Comparison of ENCODE assay signal across 19 mouse cellular contexts in genomic region chr1:41705692-41706091, GRCm38 (mm10).
DNase-seq lines count a peak whose midpoint lies in the region; ATAC-seq and TF ChIP-seq lines count a peak whose summit lies in the region.
"Had no signal": no experiment of that assay in that cellular context is flagged by ENCODE, and none has a peak within 500 bp of the region (broad histone marks: within the 10 kb centered on the region; RNA-seq: fewer than 3 reads in every experiment).

No protein-coding gene starts in this region.

- no peak overlapping the region for H3K4me2 ChIP-seq in embryonic facial prominence, embryonic 14.5 days (ENCODE audit: low read depth, low read length)
- no peak overlapping the region for H3K4me2 ChIP-seq in heart, postnatal 0 days (ENCODE audit: low read depth, low read length)
- H3K4me2 ChIP-seq in lung, postnatal 0 days (replicated peaks; ENCODE audit: low read depth, low read length) = no peak overlapping the region
- no peak overlapping the region for H3K4me2 ChIP-seq in stomach, postnatal 0 days (replicated peaks; ENCODE audit: low read depth)
- H3K4me2 ChIP-seq: forebrain, embryonic 13.5 days; heart, embryonic 15.5 days; hindbrain, embryonic 13.5 days; intestine, embryonic 15.5 days had no signal

- H3K4me1 ChIP-seq in embryonic facial prominence, embryonic 14.5 days (ENCODE audit: control insufficient read depth, insufficient read depth, low read length) = no peaks in the 10 kb centered on the region
- no peaks in the 10 kb centered on the region for H3K4me1 ChIP-seq in embryonic facial prominence, embryonic 10.5 days
- H3K4me1 ChIP-seq in heart, postnatal 0 days (ENCODE audit: control insufficient read depth, insufficient read depth) = no peaks in the 10 kb centered on the region
- H3K4me1 ChIP-seq in lung, postnatal 0 days (ENCODE audit: insufficient read depth, low read depth, low read length) = no peaks in the 10 kb centered on the region
- H3K4me1 ChIP-seq in stomach, postnatal 0 days (replicated peaks; ENCODE audit: control insufficient read depth, insufficient read depth) = no peaks in the 10 kb centered on the region
- H3K4me1 ChIP-seq: forebrain, embryonic 13.5 days; heart, embryonic 15.5 days; hindbrain, embryonic 13.5 days; intestine, embryonic 15.5 days had no signal

- no peak for TF ChIP-seq EP300 in heart, postnatal 0 days (IDR thresholded peaks at IDR 0.05; ENCODE audit: low read depth)
- TF ChIP-seq EP300 in lung, postnatal 0 days (IDR thresholded peaks at IDR 0.05) = 0 out of 2 replicates have a peak, but pooled peaks have one; percentile 33
- no peak for TF ChIP-seq EP300 in stomach, postnatal 0 days (optimal IDR thresholded peaks at IDR 0.05)

- H3K27me3 ChIP-seq in embryonic facial prominence, embryonic 14.5 days (replicated peaks; ENCODE audit: control insufficient read depth, insufficient read depth, low read length) = no peaks in the 10 kb centered on the region
- H3K27me3 ChIP-seq in embryonic facial prominence, embryonic 10.5 days (replicated peaks; ENCODE audit: low read depth, poor library complexity, severe bottlenecking) = no peaks in the 10 kb centered on the region
- H3K27me3 ChIP-seq in heart, postnatal 0 days (ENCODE audit: control insufficient read depth, insufficient read depth, low read length) = no peaks in the 10 kb centered on the region
- no peaks in the 10 kb centered on the region for H3K27me3 ChIP-seq in lung, postnatal 0 days (replicated peaks; ENCODE audit: insufficient read depth, low read length)
- H3K27me3 ChIP-seq in stomach, postnatal 0 days (ENCODE audit: control insufficient read depth, insufficient read depth, low read length) = no peaks in the 10 kb centered on the region
- H3K27me3 ChIP-seq: forebrain, embryonic 13.5 days; heart, embryonic 15.5 days; hindbrain, embryonic 13.5 days; intestine, embryonic 15.5 days had no signal

- ATAC-seq in embryonic facial prominence, embryonic 14.5 days (ENCODE audit: low read depth) = 0 out of 2 replicates have a peak, but pooled peaks have one; percentile 9
- no peak; the same call in 1 of the 2 replicates for ATAC-seq in heart, postnatal 0 days (ENCODE audit: insufficient read depth, low read depth)
- ATAC-seq in lung, postnatal 0 days = peak; percentile 44
- peak; percentile 42; the same call in 1 of the 2 replicates for ATAC-seq in stomach, postnatal 0 days (ENCODE audit: low FRiP score, low TSS enrichment)
- ATAC-seq: forebrain, embryonic 13.5 days; hindbrain, postnatal 0 days; intestine, embryonic 15.5 days had no signal

- H3K27ac ChIP-seq in embryonic facial prominence, embryonic 14.5 days (replicated peaks; ENCODE audit: low read depth, low read length) = no peak overlapping the region
- no peak overlapping the region for H3K27ac ChIP-seq in embryonic facial prominence, embryonic 10.5 days (replicated peaks)
- H3K27ac ChIP-seq in heart, postnatal 0 days (ENCODE audit: low read depth) = no peak overlapping the region
- no peak overlapping the region for H3K27ac ChIP-seq in lung, postnatal 0 days (ENCODE audit: low read length)
- no peak overlapping the region for H3K27ac ChIP-seq in stomach, postnatal 0 days (replicated peaks)
- H3K27ac ChIP-seq: forebrain, embryonic 13.5 days; heart, embryonic 15.5 days; hindbrain, embryonic 13.5 days; hindbrain, postnatal 0 days; intestine, embryonic 15.5 days had no signal

- DNase-seq in embryonic facial prominence, embryonic 14.5 days (ENCODE audit: low spot score) = peak; percentile 42
- no peak for DNase-seq in embryonic facial prominence, embryonic 10.5 days (ENCODE audit: low spot score)
- peak; percentile 12 for DNase-seq in heart, postnatal 0 days (ENCODE audit: low spot score)
- DNase-seq in heart, adult 11 months = no peak
- DNase-seq in lung, postnatal 0 days (ENCODE audit: low spot score) = peak; percentile 53
- DNase-seq in lung, postnatal 14 days = no peak
- no peak for DNase-seq in stomach, postnatal 0 days (ENCODE audit: low spot score)
- no peak for DNase-seq in MN1 (ENCODE audit: low spot score)
- DNase-seq: adrenal gland, adult 2 months; adrenal gland, postnatal 36 days; cerebellum, adult 2 months; cerebellum, postnatal 10 days; gastrocnemius, postnatal 10 days; kidney, adult 18-20 months had no signal

- 57% methylated on average over 3 of the region's 3 CpGs for WGBS in embryonic facial prominence, embryonic 14.5 days
- WGBS in embryonic facial prominence, embryonic 10.5 days = 72% methylated on average over 3 of the region's 3 CpGs
- 17% methylated on average over 3 of the region's 3 CpGs for WGBS in heart, postnatal 0 days
- 13% methylated on average over 3 of the region's 3 CpGs for WGBS in lung, postnatal 0 days
- WGBS in stomach, postnatal 0 days = 25% methylated on average over 3 of the region's 3 CpGs

- no peak for TF ChIP-seq CTCF in heart, postnatal 0 days (IDR thresholded peaks at IDR 0.05; ENCODE audit: low read depth)
- no peak for TF ChIP-seq CTCF in lung, postnatal 0 days (IDR thresholded peaks at IDR 0.05)
- no peak for TF ChIP-seq CTCF in stomach, postnatal 0 days (IDR thresholded peaks at IDR 0.05; ENCODE audit: low read depth)

- H3K36me3 ChIP-seq in embryonic facial prominence, embryonic 14.5 days (ENCODE audit: control insufficient read depth, insufficient read depth, low read length) = no peaks in the 10 kb centered on the region
- H3K36me3 ChIP-seq in embryonic facial prominence, embryonic 10.5 days (replicated peaks) = no peaks in the 10 kb centered on the region
- no peaks in the 10 kb centered on the region for H3K36me3 ChIP-seq in heart, postnatal 0 days (replicated peaks; ENCODE audit: control insufficient read depth, insufficient read depth, low read length)
- no peaks in the 10 kb centered on the region for H3K36me3 ChIP-seq in lung, postnatal 0 days (ENCODE audit: insufficient read depth, low read length)
- no peaks in the 10 kb centered on the region for H3K36me3 ChIP-seq in stomach, postnatal 0 days (ENCODE audit: control insufficient read depth, insufficient read depth, low read length)
- H3K36me3 ChIP-seq: heart, embryonic 15.5 days; hindbrain, embryonic 13.5 days; intestine, embryonic 15.5 days had no signal

- H3K4me3 ChIP-seq in embryonic facial prominence, embryonic 14.5 days (ENCODE audit: low read depth, low read length) = no peak overlapping the region
- no peak overlapping the region for H3K4me3 ChIP-seq in embryonic facial prominence, embryonic 10.5 days
- H3K4me3 ChIP-seq in heart, postnatal 0 days (ENCODE audit: low read depth, low read length) = no peak overlapping the region
- no peak overlapping the region for H3K4me3 ChIP-seq in lung, postnatal 0 days (ENCODE audit: low read depth, low read length)
- no peak overlapping the region for H3K4me3 ChIP-seq in stomach, postnatal 0 days (ENCODE audit: low read depth, low read length)
- H3K4me3 ChIP-seq: forebrain, embryonic 13.5 days; heart, embryonic 15.5 days; hindbrain, embryonic 13.5 days; intestine, embryonic 15.5 days had no signal

- H3K9me3 ChIP-seq in embryonic facial prominence, embryonic 14.5 days (ENCODE audit: control insufficient read depth, low read length) = no peaks in the 10 kb centered on the region
- H3K9me3 ChIP-seq in embryonic facial prominence, embryonic 10.5 days = no peaks in the 10 kb centered on the region
- H3K9me3 ChIP-seq in heart, postnatal 0 days (replicated peaks; ENCODE audit: control insufficient read depth, low read length) = no peaks in the 10 kb centered on the region
- H3K9me3 ChIP-seq in lung, postnatal 0 days (ENCODE audit: low read length) = no peaks in the 10 kb centered on the region
- no peaks in the 10 kb centered on the region for H3K9me3 ChIP-seq in stomach, postnatal 0 days (ENCODE audit: control insufficient read depth, low read length)
- H3K9me3 ChIP-seq: forebrain, embryonic 13.5 days; heart, embryonic 15.5 days; hindbrain, embryonic 13.5 days; intestine, embryonic 15.5 days had no signal

- H3K9ac ChIP-seq in embryonic facial prominence, embryonic 14.5 days (ENCODE audit: low read depth, low read length) = no peak overlapping the region
- H3K9ac ChIP-seq in heart, postnatal 0 days (replicated peaks; ENCODE audit: low read depth, low read length) = no peak overlapping the region
- no peak overlapping the region for H3K9ac ChIP-seq in lung, postnatal 0 days (replicated peaks; ENCODE audit: low read depth)
- no peak overlapping the region for H3K9ac ChIP-seq in stomach, postnatal 0 days (ENCODE audit: low read length)
- H3K9ac ChIP-seq: forebrain, embryonic 13.5 days; heart, embryonic 15.5 days; hindbrain, embryonic 13.5 days; intestine, embryonic 15.5 days had no signal

Comparison
In these comparisons a context has a peak if more than half of its experiments do, and no peak if none do; other contexts are left out.
1. DNase-seq: peak in embryonic facial prominence, embryonic 14.5 days (single experiment), heart, postnatal 0 days (single experiment) and lung, postnatal 0 days (single experiment); none in embryonic facial prominence, embryonic 10.5 days (single experiment), heart, adult 11 months (single experiment), lung, postnatal 14 days (single experiment), stomach, postnatal 0 days (single experiment) and MN1 (single experiment).